Mouse (Mus musculus) ES-E14 (cell line): ENCODE measurements around the gene Panx2.

Experiments
- CHD2 ChIP-seq: IDR thresholded peaks from 2 replicates; pipeline ENCODE4 v1.6.1; 2014; ENCODE audit warnings: mild to moderate bottlenecking, low read depth, low read length, inconsistent platforms
- HCFC1 ChIP-seq: IDR thresholded peaks from 2 replicates; pipeline ENCODE4 v1.6.1; 2012; ENCODE audit warnings: low read length, inconsistent platforms, borderline replicate concordance; ENCODE audit not compliant: insufficient read depth
- MAFK ChIP-seq: IDR thresholded peaks from 2 replicates; pipeline ENCODE4 v1.6.1; 2014; ENCODE audit warnings: mild to moderate bottlenecking, low read depth, low read length, inconsistent platforms; ENCODE audit not compliant: insufficient read depth
- ZC3H11A ChIP-seq: IDR thresholded peaks from 2 replicates; pipeline ENCODE4 v1.6.1; 2012; ENCODE audit warnings: low read depth, mild to moderate bottlenecking, inconsistent platforms, low read length, borderline replicate concordance
- ZNF384 ChIP-seq: IDR thresholded peaks from 2 replicates; pipeline ENCODE4 v1.6.1; 2012; ENCODE audit warnings: low read depth, low read length, inconsistent platforms

GRCm38 (mm10) chr15:89058736-89059135, 798 bp upstream of the Panx2 start:
- TF ChIP-seq MAFK (no peak), HCFC1 (no peak), ZC3H11A (no peak), ZNF384 (no peak), CHD2 (no peak)
